Mouse (Mus musculus) common myeloid progenitor, adult 5-6 weeks (primary cell): Measurements from ENCODE around the gene Nepro. TPM values are rescaled to one million over a fixed set of nuclear protein-coding genes. Genes with fewer than 3 reads are reported as not detected.
A peak's percentile ranks its signal among the peaks of the same experiment; 100 is the strongest.

Experiments used
- ATAC-seq: replicated peaks from 2 replicates; pipeline ENCODE4 v1.8.0; 2016; ENCODE audit warnings: low read depth, mild to moderate bottlenecking, moderate TSS enrichment, inconsistent platforms; ENCODE audit not compliant: poor library complexity, severe bottlenecking
- total RNA-seq: library from RNA; stranded (forward); fragments of 200-1000, 187-1606 nt; gene quantifications from 2 replicates; pipeline ENCODE4 v1.2.3, GENCODE M21; 2017

The Nepro gene
- total RNA-seq, 1 experiment from 2014 or later: 25.1 TPM

DNA sequence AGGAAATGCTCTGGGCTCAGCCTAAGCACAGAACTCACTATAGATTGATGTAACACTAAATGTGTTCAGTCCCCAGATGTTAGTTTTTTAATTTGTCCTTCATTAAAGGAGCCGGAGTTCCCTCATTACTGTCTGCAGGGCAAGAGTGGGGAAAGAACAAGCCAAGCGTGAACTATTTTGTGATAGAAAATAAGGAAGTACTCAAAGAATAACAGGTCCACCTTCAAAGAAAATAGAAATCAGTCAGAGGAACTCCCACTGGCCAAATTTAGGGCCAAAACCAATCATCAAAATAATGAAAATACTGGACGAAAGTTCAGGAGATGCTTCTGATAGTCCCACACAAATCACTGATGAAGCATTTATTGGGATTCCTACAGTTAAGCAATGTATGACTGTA lies 22.9 kb upstream of the Nepro start:
- ATAC-seq: no peak

GRCm38 (mm10) chr16:44702272-44702671 lies 21.8 kb upstream of the Nepro start:
- peak; percentile 94 for ATAC-seq

DNA sequence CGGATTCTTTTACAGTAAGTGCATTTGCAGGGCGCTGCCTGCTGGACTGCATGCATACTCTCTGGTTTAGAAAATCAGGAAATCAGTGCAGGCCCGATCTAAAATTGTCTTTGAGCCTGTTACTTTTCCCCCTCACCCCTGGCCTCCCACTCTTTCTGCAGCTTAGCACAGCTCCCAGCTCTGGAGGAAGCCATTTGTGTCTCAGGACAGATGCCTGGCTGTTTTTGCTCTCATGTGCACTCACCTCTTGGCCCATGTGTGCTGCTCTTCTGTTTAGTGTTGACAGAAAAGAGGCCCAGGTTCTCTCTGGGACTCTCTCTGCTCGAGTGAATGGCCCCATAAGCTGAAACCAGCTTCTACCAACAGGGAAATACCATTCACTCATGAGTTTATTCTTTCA lies 20.6 kb upstream of the Nepro start:
- ATAC-seq: no peak

- peak; percentile 97 for ATAC-seq
These were observed 7.6 kb upstream of the Nepro start for GRCm38 (mm10) chr16:44716305-44717140.

DNA sequence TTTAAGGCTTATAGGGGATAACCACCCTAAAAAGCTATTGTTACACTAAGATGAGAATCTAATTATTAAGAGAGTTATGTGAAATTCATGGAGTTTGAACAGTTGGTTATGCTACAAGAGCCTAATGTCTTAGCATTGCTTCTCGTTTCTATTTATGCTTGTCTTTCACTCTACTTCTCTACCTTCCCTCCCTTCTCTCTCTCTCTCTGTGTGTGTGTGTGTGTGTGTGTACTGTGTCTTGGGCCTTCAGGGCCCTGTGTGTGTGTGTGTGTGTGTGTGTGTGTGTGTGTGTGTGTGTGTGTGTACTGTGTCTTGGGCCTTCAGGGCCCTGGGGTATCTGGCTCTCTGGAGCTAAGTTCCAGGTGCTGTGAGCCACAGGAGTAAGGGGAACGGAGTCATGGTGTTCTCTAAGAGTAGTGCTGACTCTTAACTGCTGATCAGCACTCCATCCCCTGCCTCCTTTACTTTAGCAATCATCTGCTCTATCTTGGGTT lies 6.9 kb upstream of the Nepro start:
- 0 out of 2 replicates have a peak, but pooled peaks have one; percentile 29 for ATAC-seq

DNA sequence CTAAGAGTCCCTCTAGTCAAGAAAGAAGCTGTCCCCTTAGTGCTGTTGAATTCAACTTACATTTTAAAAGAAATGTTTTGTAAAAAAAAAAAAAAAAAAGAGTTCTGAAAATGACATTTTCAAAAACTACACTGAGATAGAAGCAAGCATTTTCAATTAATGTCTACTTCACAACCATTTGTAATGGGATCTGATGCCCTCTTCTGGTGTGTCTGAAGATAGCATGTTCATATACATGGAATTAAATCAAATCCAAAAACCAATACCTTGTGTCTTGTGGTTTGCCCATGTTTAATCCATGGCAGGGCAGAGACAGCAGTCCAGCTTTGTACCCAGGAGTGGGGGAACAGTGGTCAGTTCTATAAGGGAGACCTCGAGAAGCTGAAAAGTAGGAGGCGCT lies 6.3 kb upstream of the Nepro start:
- ATAC-seq: no peak

DNA sequence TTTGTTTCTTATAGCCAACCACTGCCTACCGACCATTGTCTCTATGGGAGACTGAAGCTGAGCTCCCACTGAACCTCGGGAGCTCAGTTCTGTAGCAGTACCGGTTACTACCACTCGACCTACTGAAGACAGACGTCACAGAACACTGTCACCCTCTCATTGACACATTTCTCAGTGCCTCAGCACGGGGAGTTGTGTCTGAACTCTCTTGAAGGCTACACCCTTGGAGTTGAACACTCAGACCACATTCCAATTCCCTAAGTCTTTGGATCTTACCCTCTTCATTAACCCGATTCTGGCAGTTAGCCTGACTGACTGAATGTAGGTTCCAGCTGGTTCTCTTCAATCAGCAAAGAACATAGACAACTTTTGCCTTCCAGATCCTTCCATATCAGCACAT lies 4.8 kb upstream of the Nepro start:
- ATAC-seq: no peak

DNA sequence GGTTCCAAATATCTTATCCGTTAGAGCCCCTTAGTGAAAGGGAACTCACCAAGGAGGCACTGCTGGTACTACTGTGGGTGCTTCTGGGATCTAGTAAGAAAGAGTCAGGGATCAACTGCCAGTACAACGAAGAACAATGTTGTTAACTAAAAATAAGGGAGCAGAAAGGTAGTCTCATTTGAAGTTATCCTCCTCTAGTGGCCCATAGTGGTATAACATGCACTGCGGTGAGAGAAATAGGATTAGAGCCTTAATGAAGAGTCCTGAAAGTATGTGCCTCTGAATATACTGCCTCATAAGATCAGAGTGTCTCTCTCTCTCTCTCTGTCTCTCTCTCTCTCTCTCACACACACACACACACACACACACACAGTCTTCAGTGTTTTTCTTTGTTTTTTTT lies 3.6 kb upstream of the Nepro start:
- no peak for ATAC-seq

GRCm38 (mm10) chr16:44722666-44723065 lies 1.4 kb upstream of the Nepro start:
- ATAC-seq: no peak

DNA sequence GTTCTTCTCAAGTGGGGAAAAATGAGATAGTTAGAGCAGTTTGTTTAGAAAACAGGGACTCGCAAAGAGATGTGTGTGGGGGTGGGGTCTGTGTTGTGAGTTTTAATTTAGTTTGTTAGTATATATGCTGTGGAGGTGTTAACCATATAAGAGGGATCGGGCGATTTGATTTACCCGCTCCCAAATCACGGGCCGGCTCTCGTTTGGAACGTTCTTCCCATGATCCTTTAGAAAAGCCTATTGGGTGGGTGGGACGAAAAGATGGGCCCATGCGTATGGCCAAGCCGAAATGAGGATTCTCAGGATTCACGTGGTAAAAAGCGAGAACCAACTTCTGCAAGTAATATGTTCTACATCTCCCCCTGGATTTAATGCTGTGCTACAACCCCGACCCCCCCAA lies 746 bp downstream of the Nepro start:
- ATAC-seq: no peak

DNA sequence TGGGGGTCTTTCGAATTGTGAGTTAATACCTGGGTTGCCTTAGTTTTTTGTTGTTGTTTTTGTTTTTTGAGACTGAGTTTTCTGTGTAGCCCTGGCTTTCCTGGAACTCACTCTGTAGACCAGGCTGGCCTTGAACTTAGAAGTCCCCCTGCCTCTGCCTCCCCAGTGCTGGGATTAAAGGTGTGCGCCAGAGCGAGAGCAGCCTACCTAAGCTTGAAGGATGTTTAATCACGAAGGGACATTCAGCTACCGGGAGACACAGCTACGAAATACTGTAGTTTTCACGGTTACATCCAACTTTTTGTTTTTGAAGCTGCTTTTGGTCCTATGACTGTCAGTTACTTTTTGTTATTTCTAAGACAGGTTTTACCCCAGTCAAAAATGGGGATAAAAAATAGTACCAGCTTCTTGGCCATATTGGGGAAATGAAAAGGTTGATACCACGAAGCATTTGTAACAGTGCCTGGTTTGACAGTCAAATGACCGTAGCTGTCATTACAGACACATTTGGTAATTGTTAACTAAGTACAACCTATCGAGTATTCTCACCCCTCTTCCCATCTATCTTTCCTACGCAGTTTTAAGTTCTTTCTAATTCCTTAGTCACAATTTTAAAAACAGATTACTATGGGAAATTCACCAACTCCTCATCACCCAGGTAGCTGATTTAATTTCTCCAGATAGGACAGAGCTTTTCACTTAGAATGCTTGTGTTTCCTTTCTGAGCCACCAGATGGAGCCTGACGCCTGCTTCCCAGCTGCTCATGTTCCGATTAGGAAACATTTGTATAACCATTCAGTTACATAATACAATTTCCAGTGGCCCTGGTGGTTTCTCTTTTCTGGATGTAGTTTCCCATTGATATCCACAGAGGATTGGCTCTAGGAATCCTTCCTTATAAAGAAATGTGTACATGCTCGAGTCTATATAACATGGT lies 1.5 kb downstream of the Nepro start:
- ATAC-seq: peak; percentile 63

DNA sequence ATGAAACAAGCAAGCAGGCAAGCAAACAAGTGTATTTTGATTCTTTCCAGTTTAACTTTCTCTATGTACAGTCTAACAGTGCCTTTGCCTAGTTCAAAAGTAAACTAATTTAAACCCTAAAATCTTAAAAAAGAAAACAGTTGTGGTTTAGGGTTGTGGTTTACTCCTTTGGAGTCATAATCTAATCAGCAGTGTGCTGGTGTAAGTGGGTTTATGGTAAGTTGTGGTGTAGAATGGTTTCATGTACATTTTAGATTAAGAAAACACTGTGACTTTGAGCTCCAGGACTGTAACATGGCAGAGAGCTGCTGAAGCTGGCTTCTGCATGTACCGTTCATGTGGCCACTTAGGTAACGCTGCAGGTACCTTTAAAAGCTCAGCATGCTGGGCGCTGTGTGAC lies 3.4 kb downstream of the Nepro start:
- ATAC-seq: peak; percentile 46

GRCm38 (mm10) chr16:44734059-44734458 lies 10.0 kb downstream of the Nepro start:
- ATAC-seq: no peak

GRCm38 (mm10) chr16:44735676-44736075 lies 11.6 kb downstream of the Nepro start:
- no peak for ATAC-seq

GRCm38 (mm10) chr16:44736118-44736517 lies 12.0 kb downstream of the Nepro start:
- no peak for ATAC-seq

GRCm38 (mm10) chr16:44742753-44743152 lies 18.7 kb downstream of the Nepro start:
- no peak for ATAC-seq

GRCm38 (mm10) chr16:44745471-44745865 lies 21.4 kb downstream of the Nepro start:
- ATAC-seq: peak; percentile 21; the same call in 1 of the 2 replicates

- peak; percentile 89 for ATAC-seq
These were observed 21.9 kb downstream of the Nepro start, which contains the start of gene Gtpbp8 for GRCm38 (mm10) chr16:44745866-44746562. Gtpbp8 (minus strand) TSS chr16:44746363.

DNA sequence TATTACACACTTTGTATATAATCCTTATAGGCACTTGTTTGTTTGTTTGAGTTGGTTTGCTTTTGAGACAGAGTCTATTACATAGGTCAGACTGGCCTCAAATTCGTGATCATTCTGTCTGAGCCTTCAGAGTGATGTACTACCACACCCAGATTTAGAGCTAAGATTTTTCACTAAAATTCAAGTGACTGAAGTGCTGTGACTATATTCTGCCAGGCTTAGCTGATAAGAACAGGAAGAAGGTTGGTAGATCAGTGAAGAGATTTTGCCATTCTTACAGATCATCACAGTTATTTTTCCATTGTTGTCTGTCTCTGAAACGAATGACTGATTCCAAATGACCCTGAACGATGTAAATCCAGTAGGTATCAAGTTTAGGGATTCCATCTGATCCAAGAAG lies 23.9 kb downstream of the Nepro start:
- ATAC-seq: no peak

DNA sequence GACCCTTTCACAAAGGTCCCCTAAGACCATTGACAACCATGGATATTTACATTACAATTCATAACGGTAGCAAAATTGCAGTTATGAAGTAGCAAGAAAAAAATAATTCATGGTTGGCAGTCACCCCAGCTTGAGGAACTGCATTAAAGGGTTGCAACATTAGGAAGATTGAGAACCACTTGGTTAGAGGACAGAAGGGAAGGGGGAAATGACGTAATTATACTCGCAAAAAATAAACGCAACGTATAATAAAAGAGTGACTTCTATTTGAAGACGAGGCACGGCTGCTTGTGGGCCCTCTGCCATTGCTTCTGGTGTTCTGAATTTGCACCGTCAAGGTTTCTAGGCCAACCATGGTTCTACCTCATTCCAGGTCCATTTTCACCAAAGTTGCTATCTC lies 33.6 kb downstream of the Nepro start:
- peak; percentile 52 for ATAC-seq
